Comparison of ENCODE assay signal across 14 mouse cellular contexts in the genomic region with DNA sequence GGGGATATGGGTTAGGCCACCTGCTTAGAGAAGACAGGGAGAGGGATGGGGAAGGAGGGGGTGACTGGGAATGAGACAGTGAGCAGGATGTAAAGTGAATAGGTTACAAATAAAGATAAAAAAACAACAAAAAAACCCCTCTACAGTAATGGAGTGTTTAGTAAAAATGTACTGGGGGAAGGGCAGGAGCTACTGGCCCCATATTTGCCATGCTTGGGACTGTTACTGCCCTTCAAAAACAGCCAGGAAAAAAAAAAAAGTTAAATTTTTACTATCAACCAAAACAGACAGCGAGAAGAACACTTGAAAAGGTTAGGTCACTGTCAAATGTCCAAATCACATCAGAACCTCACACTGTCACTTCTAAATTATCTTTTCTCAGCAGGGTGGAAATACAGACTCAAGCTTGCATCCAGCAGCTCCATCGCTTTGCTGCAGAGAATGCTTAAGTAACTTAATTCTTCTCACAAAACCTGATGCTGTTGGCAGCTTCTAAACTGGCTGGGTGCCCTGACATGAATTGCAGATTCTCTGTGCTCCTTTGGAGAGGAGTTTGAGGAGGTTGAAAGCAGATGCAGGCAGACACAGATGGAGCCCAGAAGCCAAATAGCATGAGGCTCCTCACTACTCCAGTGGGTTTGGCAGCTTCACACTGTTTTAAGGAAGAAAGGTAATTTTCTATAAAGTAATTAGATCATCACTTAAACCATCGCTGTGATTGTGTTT. TPM values are rescaled to one million over a fixed set of nuclear protein-coding genes. Genes with fewer than 3 reads are reported as not detected.
DNase-seq lines count a peak whose midpoint lies in the region; ATAC-seq lines count a peak whose summit lies in the region.
"Had no signal": no experiment of that assay in that cellular context is flagged by ENCODE, and none has a peak within 500 bp of the region (broad histone marks: within the 10 kb centered on the region; RNA-seq: fewer than 3 reads in every experiment).

No protein-coding gene starts in this region.

- H3K9ac ChIP-seq in forebrain, embryonic 16.5 days (replicated peaks; ENCODE audit: low read depth, low read length), result no peak overlapping the region
- H3K9ac ChIP-seq: embryonic facial prominence, embryonic 15.5 days; heart, embryonic 15.5 days had no signal

- H3K4me1 ChIP-seq in forebrain, embryonic 16.5 days (replicated peaks; ENCODE audit: control insufficient read depth, insufficient read depth, low read length), result peaks cover 12% of the 10 kb centered on the region
- H3K4me1 ChIP-seq: embryonic facial prominence, embryonic 15.5 days; heart, embryonic 15.5 days had no signal

- intact Hi-C loops in gastrocnemius, postnatal 14 days (cut with DNase I; ENCODE audit: low total_unique reads), result no loop called here

- DNase-seq in gastrocnemius, postnatal 14 days, result peak; percentile 20
- no peak for DNase-seq in gastrocnemius, adult 8-10 months (ENCODE audit: low spot score in 2 of 2)
- DNase-seq in layer of hippocampus, postnatal 10 days (ENCODE audit: low spot score in 2 of 2), result peak; percentile 65 to 75
- peak; percentile 90 for DNase-seq in right cerebral cortex, adult 18-20 months
- DNase-seq in thymus, adult 18-20 months, result no peak
- DNase-seq: adrenal gland, adult 8-10 months; kidney, postnatal 4 days had no signal

- no peaks in the 10 kb centered on the region for H3K27me3 ChIP-seq in forebrain, embryonic 16.5 days (replicated peaks; ENCODE audit: control insufficient read depth, insufficient read depth, low read length)
- H3K27me3 ChIP-seq: embryonic facial prominence, embryonic 15.5 days; heart, embryonic 15.5 days had no signal

- no peak overlapping the region for H3K4me2 ChIP-seq in forebrain, embryonic 16.5 days (ENCODE audit: low read length)
- H3K4me2 ChIP-seq: embryonic facial prominence, embryonic 15.5 days; heart, embryonic 15.5 days had no signal

- peak; percentile 96 for ATAC-seq in forebrain, embryonic 16.5 days
- no peak for ATAC-seq in erythroid progenitor cell, adult 5-6 weeks (replicated peaks; ENCODE audit: low FRiP score, poor library complexity, severe bottlenecking)
- ATAC-seq in CD4-positive, CD25-positive, alpha-beta regulatory T cell, adult 4 months, result no peak

- H3K4me3 ChIP-seq in forebrain, embryonic 16.5 days (replicated peaks; ENCODE audit: low read length), result no peak overlapping the region
- H3K4me3 ChIP-seq: embryonic facial prominence, embryonic 15.5 days; heart, embryonic 15.5 days had no signal

- H3K36me3 ChIP-seq in forebrain, embryonic 16.5 days (ENCODE audit: control insufficient read depth, insufficient read depth), result no peaks in the 10 kb centered on the region
- H3K36me3 ChIP-seq: embryonic facial prominence, embryonic 15.5 days; heart, embryonic 15.5 days had no signal

- H3K9me3 ChIP-seq in forebrain, embryonic 16.5 days (ENCODE audit: control insufficient read depth, low read length), result no peaks in the 10 kb centered on the region
- H3K9me3 ChIP-seq: embryonic facial prominence, embryonic 15.5 days; heart, embryonic 15.5 days had no signal

- no peak overlapping the region for H3K27ac ChIP-seq in forebrain, embryonic 16.5 days (ENCODE audit: low read length)
- H3K27ac ChIP-seq: embryonic facial prominence, embryonic 15.5 days; heart, embryonic 15.5 days; macrophage had no signal

- 20% methylated on average over 3 of the region's 3 CpGs for WGBS in forebrain, embryonic 16.5 days

RNA-seq across cellular contexts. Expression of a gene that starts 4.1 kb away (rescaled TPM):
- total RNA-seq in gastrocnemius, postnatal 14 days (2021), result not detected
- not detected for total RNA-seq in gastrocnemius, adult 8-10 months (2022)
- not detected in 2 replicates for polyA plus RNA-seq in forebrain, embryonic 16.5 days (2015; fragmentation: Nextera tagmentation; extraction: Ambion mirVana)
- under 1 TPM in 1 of 2 experiments, not detected in 1; 0.32 TPM for total RNA-seq in layer of hippocampus, postnatal 10 days (2021)
- not detected in 2 replicates for total RNA-seq in erythroid progenitor cell, adult 5-6 weeks (2015; ENCODE audit: low replicate concordance)
- total RNA-seq in erythroid progenitor cell, adult 5-6 weeks (2017; ENCODE audit: low replicate concordance), result not detected in 2 replicates
- not detected for polyA plus RNA-seq in CD4-positive, CD25-positive, alpha-beta regulatory T cell, adult 4 months (2017; shearing (Covaris generic))
- total RNA-seq: adrenal gland, adult 8-10 months had no signal
- polyA plus RNA-seq: embryonic facial prominence, embryonic 15.5 days; heart, embryonic 15.5 days; macrophage; stomach, embryonic 16.5 days had no signal

Comparison
In these comparisons a context has a peak if more than half of its experiments do, and no peak if none do; other contexts are left out.
1. DNase-seq: peak in gastrocnemius, postnatal 14 days (single experiment), layer of hippocampus, postnatal 10 days (2 of 2) and right cerebral cortex, adult 18-20 months (single experiment); none in gastrocnemius, adult 8-10 months (0 of 2) and thymus, adult 18-20 months (0 of 2).